Mouse (Mus musculus) brain, embryonic 14.5 days (tissue): ENCODE data around the gene Pomp. TPM values are rescaled to one million over a fixed set of nuclear protein-coding genes. Genes with fewer than 3 reads are reported as not detected.
A peak's percentile ranks its signal among the peaks of the same experiment; 100 is the strongest.

Experiments used
- DNase-seq: peaks from one replicate; pipeline ENCODE4 v3.0.0-alpha.2; 2011; ENCODE audit warnings: low read depth
- CTCF ChIP-seq: fragments of 200-500 bp; IDR thresholded peaks from 2 replicates; pipeline ENCODE4 v1.5.1; 2012; ENCODE audit warnings: inconsistent platforms, mild to moderate bottlenecking, moderate library complexity, borderline replicate concordance; ENCODE audit not compliant: insufficient read depth, insufficient read length; ENCODE audit errors: extremely low read depth
- POLR2A ChIP-seq: fragments of 200-500 bp; IDR thresholded peaks from 2 replicates; pipeline ENCODE4 v1.6.1; 2012; ENCODE audit warnings: mild to moderate bottlenecking, inconsistent platforms, borderline replicate concordance; ENCODE audit not compliant: poor library complexity, insufficient read depth, insufficient read length, severe bottlenecking; ENCODE audit errors: extremely low read depth
- polyA plus RNA-seq: library from polyadenylated mRNA; depleted of rRNA; stranded (reverse); fragments of >200 nt; gene quantifications from 2 replicates; pipeline ENCODE4 v1.2.3, GENCODE M21; 2012

Gene Pomp
- polyA plus RNA-seq, 1 experiment = 227 TPM

DNA sequence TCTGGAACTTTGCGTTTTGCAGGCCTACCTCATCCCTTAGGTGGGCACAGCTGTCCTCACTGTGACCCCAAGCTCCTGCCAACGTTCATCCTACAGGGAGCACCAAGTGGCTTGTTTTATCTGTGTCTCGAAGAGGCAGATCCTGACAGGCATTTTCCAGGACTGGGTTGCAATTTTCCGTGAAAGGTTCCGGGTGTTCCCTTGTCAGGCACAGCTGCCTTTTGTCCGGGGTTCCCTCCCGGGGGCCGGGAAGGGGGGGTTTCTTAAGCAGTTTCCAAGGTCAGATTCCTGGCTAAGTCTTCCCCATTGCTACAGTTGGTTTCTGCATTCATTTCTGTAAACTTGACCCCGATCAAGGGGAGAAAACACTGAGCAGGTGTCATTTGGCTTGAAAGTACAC is 34.2 kb upstream of the Pomp start:
- DNase-seq = no peak

DNA sequence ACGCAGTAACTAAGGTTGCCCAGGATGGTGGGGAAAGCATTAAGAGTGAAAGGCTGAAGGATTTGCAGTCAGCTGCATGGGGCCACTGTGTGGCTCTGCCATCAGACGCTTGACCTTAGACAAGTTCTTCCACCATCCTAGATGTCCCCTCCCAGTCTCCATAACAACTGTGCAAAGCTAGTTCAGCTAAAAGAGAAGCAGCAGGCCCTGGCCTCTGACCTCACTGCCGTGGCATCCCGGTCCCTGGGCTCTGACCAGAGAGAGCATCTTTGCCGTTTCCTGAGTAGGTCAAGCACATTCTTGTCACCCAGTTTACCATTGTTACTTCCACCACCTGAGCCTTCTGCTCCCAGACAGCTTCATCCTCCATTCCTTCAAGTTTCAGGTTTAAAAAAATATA is 33.7 kb upstream of the Pomp start:
- no peak for DNase-seq
- TF ChIP-seq CTCF (no peak), POLR2A (no peak)

More for the DNA sequence above, 34.2 kb upstream of the Pomp start:
- TF ChIP-seq POLR2A = no peak

DNA sequence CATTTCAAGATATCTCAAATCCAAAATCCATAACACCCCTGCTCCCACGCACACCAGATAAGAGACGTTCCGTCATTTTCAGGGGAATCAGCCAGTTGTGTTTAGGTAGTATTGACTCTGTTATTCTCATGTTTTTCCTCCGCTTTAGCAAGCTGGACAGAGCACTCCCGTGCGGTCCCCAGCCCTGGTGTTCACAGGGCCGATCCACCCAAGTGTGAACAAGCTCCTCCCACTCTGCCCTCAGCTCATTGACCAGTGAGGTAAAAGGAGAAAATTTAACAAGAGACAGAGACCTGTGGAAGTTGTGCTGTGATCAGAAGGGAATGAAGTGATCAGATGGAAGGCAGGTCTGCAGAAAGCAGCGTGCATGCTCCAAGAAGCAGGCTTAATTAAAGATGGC is 31.4 kb upstream of the Pomp start:
- DNase-seq = no peak
- TF ChIP-seq CTCF = no peak
- no peak for TF ChIP-seq POLR2A

DNA sequence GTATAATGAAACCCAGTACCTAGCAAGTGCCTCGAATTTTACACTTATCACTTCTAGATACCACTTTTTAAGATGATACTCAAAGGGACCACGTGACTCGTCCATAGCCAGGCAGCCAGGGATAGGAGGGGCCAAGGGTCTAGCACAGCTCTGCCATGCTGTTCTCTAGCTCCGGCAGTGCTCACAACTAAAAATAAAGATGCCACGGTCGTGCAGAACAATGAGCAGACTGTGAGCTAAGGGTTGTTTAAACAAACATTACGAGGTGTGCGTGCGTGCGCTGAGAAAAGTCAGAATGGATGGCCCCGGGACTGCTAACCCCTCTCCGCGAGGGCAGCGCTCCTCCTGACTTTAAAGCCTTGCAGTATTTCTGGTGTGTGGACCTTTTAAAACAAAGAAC is 27.4 kb upstream of the Pomp start:
- TF ChIP-seq CTCF = no peak
- TF ChIP-seq POLR2A = no peak
- no peak for DNase-seq

DNA sequence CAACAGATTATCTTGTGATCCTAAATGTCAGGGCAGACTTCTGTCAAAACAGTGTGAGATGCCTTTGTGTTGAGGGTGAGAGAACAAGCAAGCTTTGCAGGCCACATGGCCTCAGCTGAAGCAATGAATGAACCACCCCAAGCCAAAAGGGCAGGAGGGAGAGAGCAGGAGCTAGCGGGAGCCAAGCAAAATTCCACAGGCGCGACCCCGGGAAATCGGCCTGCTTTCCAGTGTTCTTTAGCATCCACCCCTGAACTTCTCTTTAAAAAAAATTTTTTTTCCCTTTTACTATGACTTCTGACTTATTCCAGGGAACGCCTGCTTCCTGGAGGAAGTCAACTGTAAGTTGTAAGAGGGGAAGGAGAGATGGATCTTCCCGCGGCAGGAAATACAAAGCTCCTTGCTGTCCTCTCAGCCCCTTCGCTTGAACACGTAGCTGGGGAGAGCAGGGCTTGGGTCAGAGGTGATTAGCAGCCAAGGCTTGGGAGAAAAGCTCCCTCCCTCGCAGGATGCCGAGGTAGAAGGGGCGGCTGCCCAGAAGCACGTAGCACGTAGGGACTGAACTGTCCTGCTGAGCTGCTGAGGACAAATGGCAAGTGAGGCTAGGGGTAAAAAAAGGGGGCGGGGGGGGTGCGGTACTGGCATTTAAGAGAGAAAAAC is 25.3 kb upstream of the Pomp start:
- no peak for TF ChIP-seq CTCF
- TF ChIP-seq POLR2A = no peak
- peak; percentile 12 for DNase-seq

DNA sequence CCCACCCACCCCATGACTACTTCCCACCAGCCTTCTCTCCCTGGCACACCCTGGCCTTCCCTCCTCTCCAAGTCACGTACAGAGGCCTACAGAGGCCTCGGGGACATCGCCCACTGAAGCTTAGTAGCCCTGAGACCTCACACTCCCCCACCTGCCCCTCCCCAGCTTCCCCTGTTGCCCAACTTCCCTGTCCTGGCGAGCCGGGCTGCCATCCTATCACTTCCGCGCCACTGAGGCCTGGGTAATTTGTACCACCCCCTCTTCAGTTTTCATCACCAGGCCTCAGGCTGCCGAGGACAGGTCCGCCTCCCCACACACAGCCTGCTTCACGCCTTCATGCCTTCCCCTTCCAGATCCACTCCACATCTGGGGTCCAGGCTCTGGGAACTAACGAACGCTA is 20.8 kb upstream of the Pomp start:
- DNase-seq = no peak
- TF ChIP-seq CTCF = no peak
- no peak for TF ChIP-seq POLR2A

DNA sequence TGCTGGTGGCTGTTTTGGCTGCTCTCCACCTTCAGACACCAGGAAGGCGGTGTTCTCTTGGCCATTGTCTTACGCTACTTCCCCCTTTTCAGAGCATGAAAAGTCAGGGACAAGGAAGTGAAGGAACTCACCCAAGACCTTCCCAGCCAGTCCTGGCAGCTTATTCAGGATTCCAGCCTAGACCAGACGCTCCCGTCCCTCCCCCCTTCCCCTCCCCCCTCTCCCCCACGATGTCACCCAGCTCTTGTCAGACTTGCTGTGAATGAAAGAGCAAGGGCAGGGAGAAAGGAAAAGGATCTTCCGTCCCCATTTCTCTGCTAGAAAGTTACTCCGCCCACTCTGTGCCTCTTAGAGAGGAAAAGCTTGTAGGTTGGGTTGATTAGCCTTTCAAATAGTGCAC is 16.9 kb upstream of the Pomp start:
- TF ChIP-seq POLR2A = no peak
- no peak for TF ChIP-seq CTCF
- no peak for DNase-seq

DNA sequence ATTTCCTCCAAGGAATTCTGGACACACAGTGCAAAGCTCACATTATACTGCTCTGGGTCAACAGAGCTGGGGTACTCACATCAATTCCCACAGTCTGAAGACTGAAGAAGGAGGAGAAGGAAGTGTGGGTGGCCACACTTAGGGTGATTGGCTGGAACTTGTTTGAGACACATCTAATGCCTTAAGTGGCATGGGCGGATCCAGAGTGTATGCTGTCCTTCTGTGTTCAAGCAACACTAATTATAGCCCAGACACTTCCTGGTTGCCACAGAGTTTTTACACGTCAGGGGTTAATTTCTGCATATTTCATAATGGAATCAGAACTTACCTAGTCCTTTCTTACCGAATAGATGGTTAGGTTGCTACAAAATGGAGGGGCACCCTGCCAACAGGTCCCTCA is 14.9 kb upstream of the Pomp start:
- TF ChIP-seq POLR2A = no peak
- no peak for TF ChIP-seq CTCF
- DNase-seq = no peak

DNA sequence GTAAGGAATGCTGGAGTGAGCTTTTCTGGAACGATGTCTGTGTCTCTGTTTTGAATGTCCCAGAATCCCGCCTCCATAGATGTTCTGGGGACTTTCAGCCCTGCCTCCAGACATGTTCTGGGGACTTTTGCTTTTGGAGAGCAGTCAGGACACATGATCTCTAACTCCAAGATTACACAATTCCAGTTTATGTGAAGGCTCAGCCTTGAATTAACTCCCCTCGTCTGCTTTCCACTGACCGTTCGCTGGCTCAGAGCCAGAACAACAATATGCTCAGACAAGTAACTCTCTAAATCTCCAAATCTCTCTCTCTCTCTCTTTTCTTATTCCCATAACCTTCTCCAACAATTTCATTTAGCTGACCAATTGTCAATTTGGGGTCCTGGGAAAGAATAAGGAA is 12.9 kb upstream of the Pomp start:
- TF ChIP-seq POLR2A (no peak), CTCF (no peak)
- peak; percentile 25 for DNase-seq

DNA sequence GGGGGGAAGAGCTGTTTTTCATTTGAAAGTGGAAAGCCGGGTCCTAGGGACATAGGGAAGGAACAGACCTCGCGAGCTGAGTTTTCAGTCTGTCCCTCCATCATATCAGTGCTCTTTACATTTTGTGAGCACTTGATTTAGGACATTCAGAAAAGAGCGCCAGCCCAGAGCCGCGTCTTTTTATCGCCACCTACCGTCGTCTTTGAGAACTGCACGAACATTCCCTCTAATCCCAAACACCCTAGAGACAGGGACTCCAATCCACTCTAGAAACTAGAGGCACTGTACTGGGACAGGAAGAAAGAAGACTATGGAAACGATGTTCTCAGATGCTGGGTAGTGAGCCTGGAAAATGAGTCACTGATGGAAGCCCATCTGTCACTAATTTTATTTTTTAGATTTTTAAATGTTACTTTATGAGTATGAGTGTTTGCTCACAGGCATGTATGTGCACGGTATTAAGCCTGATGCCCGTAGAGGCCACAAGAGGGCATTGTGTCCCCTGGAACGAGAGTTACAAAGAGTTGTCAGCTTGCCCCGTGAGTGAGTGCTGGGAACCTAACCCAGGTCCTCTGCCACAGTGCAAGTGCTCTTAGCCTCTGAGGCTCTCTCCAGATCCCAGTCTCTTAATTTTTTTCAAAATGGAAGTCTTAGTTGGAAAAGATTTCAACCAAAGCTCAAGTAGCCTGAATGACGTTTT is 11.9 kb upstream of the Pomp start:
- TF ChIP-seq POLR2A (no peak), CTCF (peak; percentile 93)
- DNase-seq = peak; percentile 76

DNA sequence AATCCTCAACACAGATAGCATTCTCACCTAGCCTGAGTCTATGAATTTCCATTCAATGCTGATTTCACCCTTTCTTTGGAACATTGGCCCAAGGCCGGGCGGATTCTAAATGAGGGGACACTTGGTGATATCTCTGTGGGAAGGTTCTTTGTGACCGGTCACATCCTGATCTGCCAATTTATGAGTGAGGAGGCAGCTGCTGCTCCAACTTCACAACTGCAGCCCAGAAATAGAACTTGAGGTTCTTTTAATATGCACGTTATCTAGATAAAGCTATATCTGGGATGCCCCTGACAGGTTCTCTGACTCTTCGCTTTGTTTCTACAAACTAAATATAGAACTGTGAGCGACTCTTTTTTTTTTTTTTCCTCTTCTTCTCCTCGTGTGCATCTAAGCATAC is 10.1 kb upstream of the Pomp start:
- TF ChIP-seq POLR2A (no peak), CTCF (no peak)
- no peak for DNase-seq

DNA sequence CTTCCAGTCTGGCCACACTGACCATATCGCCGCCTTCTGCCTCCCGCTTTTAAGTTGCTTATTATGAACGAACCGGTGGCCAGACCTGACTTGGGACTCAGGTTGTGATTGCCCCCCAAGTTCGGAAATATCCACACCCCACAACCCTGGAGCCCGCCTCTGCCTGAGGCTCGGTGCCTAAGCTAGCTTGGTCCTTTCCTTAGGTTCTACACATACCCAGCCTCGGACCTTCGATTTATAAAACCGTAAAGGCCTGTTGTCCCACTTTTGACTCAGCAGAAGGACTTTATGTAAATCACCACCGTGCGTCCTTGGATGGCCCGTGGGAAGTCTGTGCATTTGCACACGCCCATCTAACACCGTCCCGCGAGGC is 199 bp upstream of the Pomp start:
- no peak for DNase-seq
- TF ChIP-seq POLR2A = no peak
- no peak for TF ChIP-seq CTCF
